ENCODE assay signal across 26 mouse cellular contexts in the genomic region with DNA sequence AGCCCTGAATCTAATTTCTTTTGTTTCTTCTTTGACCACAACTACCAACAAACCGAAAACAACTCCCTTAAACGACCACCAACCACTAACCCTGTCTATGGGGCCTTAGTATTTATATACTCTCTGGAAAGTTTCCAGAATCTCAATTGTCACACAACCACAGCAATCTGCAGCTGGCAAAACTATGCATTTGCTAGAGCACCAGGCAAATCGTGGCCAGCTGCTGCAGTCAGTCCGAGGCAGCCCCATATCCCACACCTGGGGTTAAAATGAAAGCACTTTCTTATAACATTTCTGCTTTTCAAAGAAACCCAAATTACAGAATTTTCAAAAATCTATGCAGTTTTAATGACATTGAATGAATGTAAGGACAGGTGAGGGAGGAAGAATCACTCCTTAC.
"Had no signal": no experiment of that assay in that cellular context is flagged by ENCODE, and none has a peak within 500 bp of the region (broad histone marks: within the 10 kb centered on the region; RNA-seq: fewer than 3 reads in every experiment).

No protein-coding gene starts in this region.

- H3K4me3 ChIP-seq: gastrocnemius, adult 2 months; heart, embryonic 10.5 days; heart, embryonic 12.5 days; hindbrain, embryonic 10.5 days; hindbrain, embryonic 12.5 days; intestine, embryonic 15.5 days; limb, embryonic 12.5 days; liver, embryonic 13.5 days had no signal

- H3K27me3 ChIP-seq: heart, embryonic 12.5 days; hindbrain, embryonic 12.5 days; intestine, embryonic 15.5 days; limb, embryonic 12.5 days; liver, embryonic 13.5 days had no signal

- ATAC-seq: hindbrain, embryonic 16.5 days; inflammation-experienced regulatory T-cells, adult 6 months; intestine, embryonic 15.5 days; intestine, postnatal 0 days had no signal

- H3K9me3 ChIP-seq: heart, embryonic 10.5 days; heart, embryonic 12.5 days; hindbrain, embryonic 10.5 days; hindbrain, embryonic 12.5 days; intestine, embryonic 15.5 days; limb, embryonic 12.5 days; liver, embryonic 13.5 days had no signal

- H3K27ac ChIP-seq: gastrocnemius, adult 2 months; heart, embryonic 10.5 days; hindbrain, embryonic 10.5 days; hindbrain, embryonic 12.5 days; hindbrain, embryonic 14.5 days; intestine, embryonic 15.5 days; limb, embryonic 12.5 days; liver, embryonic 13.5 days had no signal

- H3K4me1 ChIP-seq: hindbrain, embryonic 10.5 days; hindbrain, embryonic 12.5 days had no signal

- H3K4me2 ChIP-seq: heart, embryonic 12.5 days; hindbrain, embryonic 12.5 days; hindbrain, embryonic 14.5 days; intestine, embryonic 15.5 days; limb, embryonic 12.5 days; liver, embryonic 11.5 days; liver, embryonic 13.5 days had no signal

- H3K36me3 ChIP-seq: heart, embryonic 10.5 days; heart, embryonic 12.5 days; hindbrain, embryonic 10.5 days; hindbrain, embryonic 12.5 days; intestine, embryonic 15.5 days; limb, embryonic 12.5 days; liver, embryonic 13.5 days had no signal

- H3K9ac ChIP-seq: heart, embryonic 12.5 days; hindbrain, embryonic 12.5 days; hindbrain, embryonic 14.5 days; intestine, embryonic 15.5 days; limb, embryonic 12.5 days; liver, embryonic 13.5 days had no signal

- DNase-seq: gastrocnemius, adult 2 months; gastrocnemius, postnatal 10 days; gastrocnemius, postnatal 25 days; heart, adult 18-20 months; heart, postnatal 10 days; heart, postnatal 4 days; kidney, adult 18-20 months; kidney, adult 8-10 months; kidney, postnatal 14 days; kidney, postnatal 36 days; layer of hippocampus, adult 9-11 months; layer of hippocampus, postnatal 36 days; left cerebral cortex, postnatal 4 days; liver; liver, embryonic 13.5 days had no signal
